Mouse (Mus musculus) layer of hippocampus, adult 9-10 months (tissue): ENCODE data around the gene Tacc2.

Experiments
- DNase-seq: peaks from one replicate; pipeline ENCODE4 v3.0.0; 2022; ENCODE audit warnings: low spot score

Gene Tacc2

GRCm38 (mm10) chr7:130773914-130774630 lies 196.8 kb downstream of the Tacc2 start, which contains the start of gene Btbd16:
Gene Btbd16 (plus strand): TSS chr7:130774069.
- DNase-seq, result no peak

GRCm38 (mm10) chr7:130780866-130781419 lies 203.7 kb downstream of the Tacc2 start:
- no peak for DNase-seq

DNA sequence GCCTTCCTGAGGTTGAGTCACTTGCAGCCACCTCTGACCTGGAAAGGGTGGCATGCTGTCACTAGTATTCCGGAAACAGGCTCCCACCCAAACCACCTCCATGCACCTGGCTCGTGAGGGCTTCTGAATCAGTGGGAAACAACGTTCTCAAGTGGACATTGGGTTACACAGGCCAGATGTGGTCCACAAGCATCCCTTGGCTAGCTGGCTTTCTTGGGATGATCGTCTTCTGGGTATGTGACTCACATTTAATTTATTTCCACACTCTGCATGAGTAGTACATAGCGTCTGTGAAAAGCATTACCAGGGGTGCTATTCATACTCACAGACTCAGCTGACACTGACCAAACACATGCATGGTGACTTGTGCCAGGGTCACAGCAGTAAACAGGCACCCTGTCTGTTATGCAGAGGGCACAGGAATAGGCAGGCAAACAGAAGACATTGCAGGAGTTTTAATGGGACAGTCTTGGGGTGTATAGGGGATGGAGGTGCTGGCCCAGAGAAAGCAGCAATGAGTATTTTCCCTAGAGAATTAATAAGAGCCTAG lies 205.3 kb downstream of the Tacc2 start:
- no peak for DNase-seq

- no peak for DNase-seq
Observed at GRCm38 (mm10) chr7:130785923-130786575, 208.8 kb downstream of the Tacc2 start.

GRCm38 (mm10) chr7:130786708-130787107 lies 209.5 kb downstream of the Tacc2 start:
- DNase-seq, result no peak

DNA sequence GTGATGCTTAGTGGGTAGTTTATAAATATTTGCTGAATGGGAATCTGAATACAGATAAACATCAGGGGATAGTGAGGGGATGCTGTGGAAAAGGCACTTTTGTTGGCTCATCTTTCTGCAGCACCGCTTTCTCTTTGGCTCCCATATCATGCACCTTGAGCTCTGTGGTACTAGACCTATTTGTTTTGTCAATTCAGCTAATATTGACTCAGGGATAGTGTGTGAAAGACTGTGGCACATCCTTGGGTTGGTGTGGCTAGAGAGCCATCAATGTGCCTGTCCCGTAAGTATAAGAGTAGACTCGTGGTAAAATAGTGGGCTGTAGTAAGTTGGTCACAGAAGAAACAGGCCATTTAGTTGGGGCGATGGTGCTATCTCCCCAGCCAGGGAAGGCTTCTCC lies 210.3 kb downstream of the Tacc2 start:
- DNase-seq, result no peak

- DNase-seq, result no peak
Observed at GRCm38 (mm10) chr7:130788950-130789349, 211.7 kb downstream of the Tacc2 start.

GRCm38 (mm10) chr7:130789456-130789855 lies 212.2 kb downstream of the Tacc2 start:
- DNase-seq, result no peak

DNA sequence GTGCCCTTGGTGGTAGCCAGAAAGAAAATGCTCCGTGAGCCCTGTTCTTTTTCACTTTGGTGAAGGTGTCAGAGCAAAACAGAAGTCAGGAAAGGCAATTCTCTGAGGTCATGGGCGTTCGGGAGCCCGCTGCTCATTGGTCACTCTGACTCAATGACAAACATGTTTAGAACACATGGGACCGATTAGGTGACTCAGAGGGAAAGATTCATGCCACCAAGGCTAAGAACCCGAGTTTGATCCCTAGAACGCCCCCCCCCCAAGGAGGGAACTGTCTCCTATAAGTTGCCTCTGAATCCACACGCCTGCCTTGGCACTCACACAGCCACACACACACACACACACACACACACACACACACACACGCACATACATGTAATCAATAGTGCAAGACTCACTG lies 216.4 kb downstream of the Tacc2 start:
- DNase-seq, result no peak

GRCm38 (mm10) chr7:130796786-130797185 lies 219.5 kb downstream of the Tacc2 start:
- DNase-seq, result no peak

- DNase-seq, result no peak
Observed at GRCm38 (mm10) chr7:130797524-130797923, 220.3 kb downstream of the Tacc2 start.

GRCm38 (mm10) chr7:130799418-130799817 lies 222.2 kb downstream of the Tacc2 start:
- DNase-seq, result no peak

GRCm38 (mm10) chr7:130800681-130801080 lies 223.4 kb downstream of the Tacc2 start:
- no peak for DNase-seq

DNA sequence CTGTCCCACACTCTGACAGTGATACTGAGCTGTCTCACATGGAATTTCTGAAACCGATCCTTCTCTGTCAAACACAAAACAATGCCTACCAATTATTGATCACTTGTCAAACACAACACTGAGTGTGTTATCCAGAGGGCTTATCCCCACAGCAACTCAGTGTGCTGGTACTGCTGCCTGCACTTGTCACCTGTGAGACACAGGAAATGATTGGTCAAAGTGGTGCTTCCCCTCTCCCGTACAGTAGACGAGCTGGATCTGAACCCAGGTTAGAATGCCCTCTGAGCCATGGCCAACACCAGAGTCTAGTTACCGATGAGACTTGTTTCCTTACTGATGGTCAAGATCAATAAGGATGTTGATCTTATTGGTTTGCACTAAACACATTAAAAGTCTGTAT lies 224.6 kb downstream of the Tacc2 start:
- no peak for DNase-seq

DNA sequence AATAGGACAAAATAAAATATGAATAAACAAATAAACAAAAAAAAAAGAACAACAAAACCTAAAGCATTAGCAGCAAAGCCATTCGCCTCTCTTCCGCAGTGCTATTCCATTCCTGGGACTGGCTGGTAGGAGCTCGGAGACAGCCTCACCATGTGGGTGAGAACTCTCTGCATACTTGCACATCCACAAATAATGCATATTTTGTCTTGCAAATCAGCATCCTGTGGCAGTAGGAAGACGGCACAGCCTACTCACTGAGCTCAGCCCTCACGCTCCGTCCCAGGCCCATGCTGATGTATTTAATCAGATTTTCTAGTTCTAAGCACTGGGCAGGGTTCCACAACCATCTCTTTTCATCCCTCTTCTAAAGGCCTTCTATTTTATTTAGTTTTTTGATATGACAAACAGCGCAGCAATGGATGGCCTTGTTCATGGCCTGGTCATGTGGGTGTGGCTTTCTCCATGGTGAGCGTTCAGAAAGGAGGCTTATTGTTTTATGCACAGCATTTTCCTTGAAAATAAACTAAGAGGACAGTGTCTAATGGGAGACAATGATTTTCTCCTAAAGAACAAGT lies 226.1 kb downstream of the Tacc2 start:
- DNase-seq, result no peak

DNA sequence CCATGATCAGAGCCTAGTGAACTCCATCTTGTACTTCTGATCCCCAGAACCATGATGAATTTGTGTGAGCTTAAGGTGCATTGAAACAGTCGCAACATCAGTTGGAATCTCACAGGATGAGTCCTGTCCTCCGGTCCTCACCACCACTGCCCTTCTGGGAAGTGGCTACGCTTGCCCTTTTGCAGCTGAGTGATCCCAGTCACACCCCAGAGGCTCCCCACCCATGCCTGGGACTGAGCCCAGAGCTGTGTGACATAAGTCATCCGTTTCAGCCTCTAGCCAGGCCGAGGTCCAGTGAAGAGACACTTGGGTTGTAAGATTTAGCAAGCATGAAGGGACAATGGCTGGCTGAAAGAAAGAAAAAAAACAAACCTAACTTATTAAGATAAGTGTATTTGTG lies 227.8 kb downstream of the Tacc2 start:
- DNase-seq, result no peak

DNA sequence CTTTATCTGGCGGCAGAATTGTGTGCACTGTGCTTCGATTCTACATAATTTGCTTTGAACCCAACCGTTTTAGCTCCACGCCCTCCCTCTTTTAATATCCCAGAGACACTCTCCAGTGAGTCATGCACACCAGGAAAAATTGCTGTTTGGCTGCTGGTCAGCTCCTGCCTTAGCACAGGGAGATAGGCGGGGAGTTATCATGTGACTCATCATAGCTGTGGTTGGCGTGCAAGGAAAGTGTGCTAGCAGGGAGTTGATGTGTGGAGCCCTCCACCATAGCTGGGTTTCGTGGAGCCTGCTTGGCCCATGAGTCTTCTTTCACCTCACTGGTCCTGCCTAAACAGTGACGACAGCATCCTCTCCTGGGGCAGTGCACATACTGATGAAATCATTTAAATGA lies 230.5 kb downstream of the Tacc2 start:
- no peak for DNase-seq

GRCm38 (mm10) chr7:130808694-130809093 lies 231.5 kb downstream of the Tacc2 start:
- DNase-seq, result no peak

GRCm38 (mm10) chr7:130810238-130810637 lies 233.0 kb downstream of the Tacc2 start:
- DNase-seq, result no peak

DNA sequence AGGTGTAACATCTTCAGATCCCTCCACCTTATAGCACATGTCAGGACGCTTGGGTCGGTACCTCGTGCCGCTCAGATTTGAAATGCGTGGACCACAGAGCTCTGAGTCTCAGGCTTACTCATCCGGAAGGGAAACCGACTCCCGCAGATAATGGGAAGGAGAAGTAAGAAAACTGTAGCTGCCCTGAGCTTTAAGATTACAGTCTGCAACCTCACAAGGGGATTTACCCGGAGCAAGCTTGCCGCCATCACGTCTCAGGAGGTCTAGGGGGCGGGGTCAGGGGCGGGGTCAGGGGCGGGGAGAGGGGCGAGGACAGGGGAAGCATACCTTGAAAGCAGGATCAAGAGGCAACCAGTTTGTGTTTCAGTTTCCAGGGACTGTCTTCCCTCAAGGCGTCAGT lies 235.2 kb downstream of the Tacc2 start:
- no peak for DNase-seq
